Mouse (Mus musculus) liver, embryonic 15.5 days (tissue): ENCODE results near the gene Filip1l. TPM values are rescaled to one million over a fixed set of nuclear protein-coding genes. Genes with fewer than 3 reads are reported as not detected.

Experiments
- ATAC-seq: fragments of 200-750 bp; cut with Nextera tagmentation; 2 replicates; pipeline ENCODE4 v1.8.0; 2017; ENCODE audit warnings: moderate number of reproducible peaks, mild to moderate bottlenecking, moderate library complexity; ENCODE audit not compliant: insufficient read depth
- H3K27ac ChIP-seq: fragments of 300-500 bp; sonication (generic); replicated peaks from 2 replicates; pipeline ENCODE4 v1.5.1; 2015; ENCODE audit warnings: mild to moderate bottlenecking, inconsistent platforms
- H3K27me3 ChIP-seq: fragments of 300-500 bp; sonication (generic); 2 replicates; pipeline ENCODE4 v1.6.1; 2015; ENCODE audit warnings: mild to moderate bottlenecking, inconsistent platforms
- H3K36me3 ChIP-seq: fragments of 300-500 bp; sonication (generic); replicated peaks from 2 replicates; pipeline ENCODE4 v1.6.1; 2015; ENCODE audit warnings: moderate library complexity, mild to moderate bottlenecking, inconsistent platforms
- H3K4me1 ChIP-seq: fragments of 300-500 bp; sonication (generic); replicated peaks from 2 replicates; pipeline ENCODE4 v1.6.1; 2015; ENCODE audit warnings: inconsistent platforms
- H3K4me2 ChIP-seq: fragments of 300-500 bp; sonication (generic); 2 replicates; pipeline ENCODE4 v1.6.1; 2015; ENCODE audit warnings: moderate library complexity, mild to moderate bottlenecking, inconsistent platforms
- H3K4me3 ChIP-seq: fragments of 300-500 bp; sonication (generic); replicated peaks from 2 replicates; pipeline ENCODE4 v1.5.1; 2015; ENCODE audit warnings: mild to moderate bottlenecking, inconsistent platforms
- H3K9ac ChIP-seq: fragments of 300-500 bp; sonication (generic); 2 replicates; pipeline ENCODE4 v1.6.1; 2015; ENCODE audit warnings: moderate library complexity, mild to moderate bottlenecking, inconsistent platforms
- H3K9me3 ChIP-seq: fragments of 300-500 bp; sonication (generic); replicated peaks from 2 replicates; pipeline ENCODE4 v1.6.1; 2016; ENCODE audit warnings: inconsistent platforms
- WGBS: fragments of 180-500 bp; shearing (Covaris S2); methylation state at CpG from one replicate; pipeline ENCODE4 v1.1.7; 2015; ENCODE audit warnings: mixed read lengths; ENCODE audit not compliant: insufficient replicate concordance; 5-methylcytosine and 5-hydroxymethylcytosine counted together
- polyA plus RNA-seq: library from polyadenylated mRNA; unstranded; fragments of >200 nt; fragmentation: Nextera tagmentation; extraction: Ambion mirVana; gene quantifications from 2 replicates; pipeline ENCODE4 v1.2.1, GENCODE M21; 2015

Filip1l gene
- polyA plus RNA-seq, 1 experiment from 2014 or later = 3.6 TPM

GRCm38 (mm10) chr16:57552709-57553108, 199.8 kb downstream of the Filip1l start:
- 61% methylated on average over 5 of the region's 5 CpGs for WGBS
- ATAC-seq = no peak

GRCm38 (mm10) chr16:57553235-57553634, 200.3 kb downstream of the Filip1l start:
- Histone ChIP-seq H3K27ac (no peak overlapping the region), H3K4me2 (no peak overlapping the region), H3K4me1 (0 out of 2 replicates have a peak, but pooled peaks cover 6% of the 10 kb centered on the region), H3K4me3 (no peak overlapping the region), H3K9ac (no peak overlapping the region), H3K36me3 (no peaks in the 10 kb centered on the region), H3K9me3 (no peaks in the 10 kb centered on the region), H3K27me3 (peaks cover 23% of the 10 kb centered on the region)
- ATAC-seq = no peak

More at GRCm38 (mm10) chr16:57552709-57553108, 199.8 kb downstream of the Filip1l start:
- H3K27me3 ChIP-seq = peaks cover 28% of the 10 kb centered on the region
- 0 out of 2 replicates have a peak, but pooled peaks cover 6% of the 10 kb centered on the region for H3K4me1 ChIP-seq
- no peak overlapping the region for H3K4me2 ChIP-seq
- H3K27ac ChIP-seq = no peak overlapping the region
- H3K4me3 ChIP-seq = no peak overlapping the region
- no peaks in the 10 kb centered on the region for H3K36me3 ChIP-seq
- H3K9me3 ChIP-seq = no peaks in the 10 kb centered on the region
- H3K9ac ChIP-seq = no peak overlapping the region

- Histone ChIP-seq H3K4me1 (no peaks in the 10 kb centered on the region), H3K4me3 (no peak overlapping the region), H3K36me3 (no peaks in the 10 kb centered on the region), H3K9me3 (no peaks in the 10 kb centered on the region), H3K27me3 (peaks cover 8% of the 10 kb centered on the region), H3K27ac (no peak overlapping the region), H3K4me2 (no peak overlapping the region), H3K9ac (no peak overlapping the region)
- no peak for ATAC-seq
- 73% methylated on average over 6 of the region's 6 CpGs for WGBS
Observed at GRCm38 (mm10) chr16:57554886-57555400, 202.1 kb downstream of the Filip1l start.

- 59% methylated on average over 4 of the region's 4 CpGs for WGBS
Observed at GRCm38 (mm10) chr16:57555667-57556066, 202.8 kb downstream of the Filip1l start.

GRCm38 (mm10) chr16:57556244-57556643, 203.4 kb downstream of the Filip1l start:
- 63% methylated on average over 2 of the region's 2 CpGs for WGBS
- Histone ChIP-seq H3K9me3 (no peaks in the 10 kb centered on the region), H3K9ac (no peak overlapping the region), H3K36me3 (no peaks in the 10 kb centered on the region), H3K27ac (no peak overlapping the region), H3K27me3 (no peaks in the 10 kb centered on the region), H3K4me3 (no peak overlapping the region), H3K4me1 (no peaks in the 10 kb centered on the region), H3K4me2 (no peak overlapping the region)
- ATAC-seq = no peak

More at GRCm38 (mm10) chr16:57555667-57556066, 202.8 kb downstream of the Filip1l start:
- H3K9me3 ChIP-seq = no peaks in the 10 kb centered on the region
- no peaks in the 10 kb centered on the region for H3K36me3 ChIP-seq
- no peak overlapping the region for H3K4me3 ChIP-seq
- no peaks in the 10 kb centered on the region for H3K4me1 ChIP-seq
- no peak for ATAC-seq
- H3K9ac ChIP-seq = no peak overlapping the region
- H3K4me2 ChIP-seq = no peak overlapping the region
- H3K27me3 ChIP-seq = peaks cover 3% of the 10 kb centered on the region
- H3K27ac ChIP-seq = no peak overlapping the region

GRCm38 (mm10) chr16:57558258-57558657, 205.4 kb downstream of the Filip1l start:
- no peaks in the 10 kb centered on the region for H3K27me3 ChIP-seq
- no peaks in the 10 kb centered on the region for H3K36me3 ChIP-seq
- no peaks in the 10 kb centered on the region for H3K9me3 ChIP-seq
- no peaks in the 10 kb centered on the region for H3K4me1 ChIP-seq
- H3K9ac ChIP-seq = no peak overlapping the region
- no peak for ATAC-seq
- 60% methylated on average over 3 of the region's 3 CpGs for WGBS
- H3K27ac ChIP-seq = no peak overlapping the region
- no peak overlapping the region for H3K4me2 ChIP-seq
- H3K4me3 ChIP-seq = no peak overlapping the region

GRCm38 (mm10) chr16:57560185-57560584, 207.3 kb downstream of the Filip1l start:
- no peaks in the 10 kb centered on the region for H3K4me1 ChIP-seq
- H3K4me2 ChIP-seq = no peak overlapping the region
- no peak overlapping the region for H3K4me3 ChIP-seq
- WGBS = 74% methylated on average over 1 of the region's 1 CpGs
- no peak overlapping the region for H3K27ac ChIP-seq
- no peak overlapping the region for H3K9ac ChIP-seq
- H3K27me3 ChIP-seq = no peaks in the 10 kb centered on the region
- H3K9me3 ChIP-seq = no peaks in the 10 kb centered on the region
- no peak for ATAC-seq
- no peaks in the 10 kb centered on the region for H3K36me3 ChIP-seq

- Histone ChIP-seq H3K4me1 (no peaks in the 10 kb centered on the region), H3K36me3 (no peaks in the 10 kb centered on the region), H3K4me2 (no peak overlapping the region), H3K9ac (no peak overlapping the region), H3K4me3 (no peak overlapping the region), H3K27me3 (no peaks in the 10 kb centered on the region), H3K27ac (no peak overlapping the region), H3K9me3 (no peaks in the 10 kb centered on the region)
- 72% methylated on average over 3 of the region's 3 CpGs for WGBS
- ATAC-seq = no peak
Observed at GRCm38 (mm10) chr16:57563453-57563852, 210.6 kb downstream of the Filip1l start.

- H3K9ac ChIP-seq = no peak overlapping the region
- no peaks in the 10 kb centered on the region for H3K27me3 ChIP-seq
- H3K4me3 ChIP-seq = no peak overlapping the region
- H3K4me2 ChIP-seq = no peak overlapping the region
- H3K36me3 ChIP-seq = no peaks in the 10 kb centered on the region
- H3K9me3 ChIP-seq = no peaks in the 10 kb centered on the region
- H3K27ac ChIP-seq = no peak overlapping the region
- ATAC-seq = no peak
- no peaks in the 10 kb centered on the region for H3K4me1 ChIP-seq
- WGBS = 44% methylated on average over 1 of the region's 1 CpGs
Observed at GRCm38 (mm10) chr16:57564807-57565206, 211.9 kb downstream of the Filip1l start.

GRCm38 (mm10) chr16:57566215-57566614, 213.3 kb downstream of the Filip1l start:
- Histone ChIP-seq H3K9ac (no peak overlapping the region), H3K27ac (no peak overlapping the region), H3K9me3 (no peaks in the 10 kb centered on the region), H3K4me3 (no peak overlapping the region), H3K27me3 (no peaks in the 10 kb centered on the region), H3K36me3 (no peaks in the 10 kb centered on the region), H3K4me1 (no peaks in the 10 kb centered on the region), H3K4me2 (no peak overlapping the region)
- 72% methylated on average over 3 of the region's 3 CpGs for WGBS
- ATAC-seq = no peak

- WGBS = 71% methylated on average over 7 of the region's 7 CpGs
- no peak overlapping the region for H3K9ac ChIP-seq
- no peaks in the 10 kb centered on the region for H3K36me3 ChIP-seq
- no peak overlapping the region for H3K4me2 ChIP-seq
- H3K27me3 ChIP-seq = no peaks in the 10 kb centered on the region
- no peaks in the 10 kb centered on the region for H3K9me3 ChIP-seq
- no peak for ATAC-seq
- H3K4me3 ChIP-seq = no peak overlapping the region
- H3K27ac ChIP-seq = no peak overlapping the region
- H3K4me1 ChIP-seq = no peaks in the 10 kb centered on the region
Observed at GRCm38 (mm10) chr16:57568648-57569404, 215.9 kb downstream of the Filip1l start.
